Comparison of ENCODE assay signal across 8 mouse cellular contexts in the genomic region with DNA sequence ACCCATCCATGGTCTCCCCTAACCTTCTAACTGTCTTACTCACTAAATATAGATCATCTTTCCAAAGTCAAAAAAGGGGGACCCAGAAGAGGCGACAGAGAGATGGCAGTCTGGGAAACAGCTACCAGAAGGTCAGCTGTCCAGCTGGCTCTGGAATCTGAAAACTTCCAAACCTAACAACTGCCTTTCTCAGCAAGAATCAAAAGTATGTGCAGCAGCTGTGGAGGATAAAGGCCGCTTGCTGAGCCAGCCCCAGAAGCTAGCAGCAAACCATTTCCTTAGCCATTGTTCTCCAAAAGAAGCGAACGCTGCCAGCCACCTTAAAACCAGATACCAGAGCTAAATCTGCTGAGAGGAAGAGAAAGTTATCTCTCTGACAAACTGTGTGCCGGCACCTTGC. TPM values are rescaled to one million over a fixed set of nuclear protein-coding genes. Genes with fewer than 3 reads are reported as not detected.
DNase-seq lines count a peak whose midpoint lies in the region; ATAC-seq and TF ChIP-seq lines count a peak whose summit lies in the region.

No protein-coding gene starts in this region.

- TF ChIP-seq EP300 in liver, postnatal 0 days (IDR thresholded peaks at IDR 0.05; ENCODE audit: low read depth), result no peak

- WGBS in liver, embryonic 13.5 days (ENCODE audit: insufficient replicate concordance), result 16% methylated on average over 5 of the region's 5 CpGs
- WGBS in liver, postnatal 0 days (ENCODE audit: insufficient replicate concordance), result 46% methylated on average over 5 of the region's 5 CpGs
- WGBS in kidney, embryonic 16.5 days, result 28% methylated on average over 5 of the region's 5 CpGs
- WGBS in neural tube, embryonic 15.5 days, result 9% methylated on average over 5 of the region's 5 CpGs

- H3K9me3 ChIP-seq in liver, embryonic 13.5 days (replicated peaks), result no peaks in the 10 kb centered on the region
- no peaks in the 10 kb centered on the region for H3K9me3 ChIP-seq in liver, postnatal 0 days (ENCODE audit: low read length)
- H3K9me3 ChIP-seq in kidney, embryonic 16.5 days (ENCODE audit: low read length), result no peaks in the 10 kb centered on the region
- no peaks in the 10 kb centered on the region for H3K9me3 ChIP-seq in neural tube, embryonic 15.5 days (replicated peaks)

- DNase-seq in liver, embryonic 13.5 days, result no peak
- no peak for DNase-seq in liver, postnatal 0 days
- DNase-seq in heart, adult 11 months, result peak; percentile 95
- DNase-seq in left cerebral cortex, postnatal 14 days (ENCODE audit: low spot score in 2 of 2), result no peak
- no peak for DNase-seq in layer of hippocampus, adult 9-10 months (ENCODE audit: low spot score)
- DNase-seq in T-cell, adult 2 months (ENCODE audit: low spot score), result no peak

- no peak overlapping the region for H3K9ac ChIP-seq in liver, embryonic 13.5 days
- no peak overlapping the region for H3K9ac ChIP-seq in liver, postnatal 0 days (replicated peaks)
- no peak overlapping the region for H3K9ac ChIP-seq in kidney, embryonic 16.5 days (replicated peaks; ENCODE audit: low read length)
- no peak overlapping the region for H3K9ac ChIP-seq in neural tube, embryonic 15.5 days (replicated peaks)

- H3K4me1 ChIP-seq in liver, embryonic 13.5 days (replicated peaks), result peaks cover 29% of the 10 kb centered on the region
- peaks cover 19% of the 10 kb centered on the region for H3K4me1 ChIP-seq in liver, postnatal 0 days (ENCODE audit: insufficient read depth)
- peaks cover 28% of the 10 kb centered on the region for H3K4me1 ChIP-seq in kidney, embryonic 16.5 days (ENCODE audit: insufficient read depth, low read length)
- peaks cover 22% of the 10 kb centered on the region for H3K4me1 ChIP-seq in neural tube, embryonic 15.5 days

- H3K27ac ChIP-seq in liver, embryonic 13.5 days, result 0 out of 2 replicates have a peak overlapping the region, but pooled peaks have one; percentile 51
- H3K27ac ChIP-seq in liver, postnatal 0 days (ENCODE audit: low read depth), result no peak overlapping the region
- H3K27ac ChIP-seq in kidney, embryonic 16.5 days (ENCODE audit: low read length), result peak overlapping the region; percentile 86
- H3K27ac ChIP-seq in neural tube, embryonic 15.5 days (replicated peaks), result peak overlapping the region; percentile 29

- no peaks in the 10 kb centered on the region for H3K27me3 ChIP-seq in liver, embryonic 13.5 days
- H3K27me3 ChIP-seq in liver, postnatal 0 days (ENCODE audit: insufficient read depth, low read length), result no peaks in the 10 kb centered on the region
- no peaks in the 10 kb centered on the region for H3K27me3 ChIP-seq in kidney, embryonic 16.5 days (ENCODE audit: insufficient read depth, low read length)
- no peaks in the 10 kb centered on the region for H3K27me3 ChIP-seq in neural tube, embryonic 15.5 days (replicated peaks)

- no peak overlapping the region for H3K4me3 ChIP-seq in liver, embryonic 13.5 days (replicated peaks)
- no peak overlapping the region for H3K4me3 ChIP-seq in liver, postnatal 0 days (ENCODE audit: low read depth, low read length)
- no peak overlapping the region for H3K4me3 ChIP-seq in kidney, embryonic 16.5 days (ENCODE audit: low read length)
- no peak overlapping the region for H3K4me3 ChIP-seq in neural tube, embryonic 15.5 days (replicated peaks)

- no peaks in the 10 kb centered on the region for H3K36me3 ChIP-seq in liver, embryonic 13.5 days
- no peaks in the 10 kb centered on the region for H3K36me3 ChIP-seq in liver, postnatal 0 days (replicated peaks; ENCODE audit: insufficient read depth, low read length)
- no peaks in the 10 kb centered on the region for H3K36me3 ChIP-seq in kidney, embryonic 16.5 days (ENCODE audit: insufficient read depth, low read length)
- no peaks in the 10 kb centered on the region for H3K36me3 ChIP-seq in neural tube, embryonic 15.5 days

- intact Hi-C loops in left cerebral cortex, postnatal 14 days (cut with DNase I), result no loop called here

- H3K4me2 ChIP-seq in liver, embryonic 13.5 days, result no peak overlapping the region
- H3K4me2 ChIP-seq in liver, postnatal 0 days (ENCODE audit: low read depth, low read length), result no peak overlapping the region
- no peak overlapping the region for H3K4me2 ChIP-seq in kidney, embryonic 16.5 days (replicated peaks; ENCODE audit: low read depth, low read length)
- H3K4me2 ChIP-seq in neural tube, embryonic 15.5 days, result no peak overlapping the region

- ATAC-seq in liver, embryonic 13.5 days (ENCODE audit: low read depth), result 0 out of 2 replicates have a peak, but pooled peaks have one; percentile 14
- ATAC-seq in liver, postnatal 0 days, result no peak
- ATAC-seq in kidney, embryonic 16.5 days (ENCODE audit: low FRiP score, low TSS enrichment), result 0 out of 2 replicates have a peak, but pooled peaks have one; percentile 46
- no peak for ATAC-seq in neural tube, embryonic 15.5 days (ENCODE audit: low FRiP score)

- TF ChIP-seq CTCF in liver, postnatal 0 days (IDR thresholded peaks at IDR 0.05; ENCODE audit: low read depth), result no peak

RNA-seq across cellular contexts. Expression of a gene that starts 59.7 kb away (rescaled TPM):
- 9.5 and 9.8 TPM in 2 replicates for polyA plus RNA-seq in liver, embryonic 13.5 days (2015; fragmentation: Nextera tagmentation; extraction: Ambion mirVana)
- 9.8 and 11.3 TPM in 2 replicates for polyA plus RNA-seq in liver, postnatal 0 days (2015; fragmentation: Nextera tagmentation; extraction: Ambion mirVana)
- 37.1 and 38.1 TPM in 2 replicates for polyA plus RNA-seq in kidney, embryonic 16.5 days (2015; fragmentation: Nextera tagmentation; extraction: Ambion mirVana)
- 57.6 and 62.6 TPM in 2 replicates for polyA plus RNA-seq in neural tube, embryonic 15.5 days (2015; fragmentation: Nextera tagmentation; extraction: Ambion mirVana)
- total RNA-seq in left cerebral cortex, postnatal 14 days (2021), result 100 to 1,000 TPM; 211 to 227 TPM

Comparison
In these comparisons a context has a peak if more than half of its experiments do, and no peak if none do; other contexts are left out.
1. ATAC-seq: peak in liver, embryonic 13.5 days (single experiment) and kidney, embryonic 16.5 days (single experiment); none in liver, postnatal 0 days (single experiment) and neural tube, embryonic 15.5 days (single experiment).